Comparison of ENCODE assay signal across 9 mouse cellular contexts in genomic region chr9:61012771-61013540, GRCm38 (mm10).
DNase-seq lines count a peak whose midpoint lies in the region; ATAC-seq and TF ChIP-seq lines count a peak whose summit lies in the region.
"Had no signal": no experiment of that assay in that cellular context is flagged by ENCODE, and none has a peak within 500 bp of the region (broad histone marks: within the 10 kb centered on the region; RNA-seq: fewer than 3 reads in every experiment).

No protein-coding gene starts in this region.

- DNase-seq in urinary bladder, postnatal 25 days (ENCODE audit: low spot score) = peak; percentile 53
- DNase-seq in urinary bladder, postnatal 4 days (ENCODE audit: low spot score in 2 of 2) = no peak
- DNase-seq in cerebellum, adult 18-20 months = peak; percentile 9 to 21
- peak; percentile 42 to 59 for DNase-seq in gastrocnemius, postnatal 4 days (ENCODE audit: low spot score in 2 of 2)
- peak; percentile 73 to 81 for DNase-seq in left cerebral cortex, adult 2 months (ENCODE audit: extremely low spot score in 1 of 2, low spot score in 2 of 2)

- no peaks in the 10 kb centered on the region for H3K27me3 ChIP-seq in stomach, embryonic 15.5 days (replicated peaks)

- H3K9me3 ChIP-seq in stomach, embryonic 15.5 days = no peaks in the 10 kb centered on the region

- WGBS in stomach, embryonic 15.5 days = 55% methylated on average over 19 of the region's 19 CpGs

- no peak overlapping the region for H3K9ac ChIP-seq in stomach, embryonic 15.5 days
- H3K9ac ChIP-seq: heart, embryonic 13.5 days had no signal

- intact Hi-C loops in left cerebral cortex, adult 2 months (cut with DNase I) = no loop called here

- peaks cover 5% of the 10 kb centered on the region; the same call in 1 of the 2 replicates for H3K4me1 ChIP-seq in stomach, embryonic 15.5 days
- H3K4me1 ChIP-seq: heart, embryonic 13.5 days had no signal

- 0 out of 2 replicates have a peak overlapping the region, but pooled peaks have one; percentile 24 for H3K27ac ChIP-seq in left cerebral cortex, adult 2 months
- H3K27ac ChIP-seq in stomach, embryonic 15.5 days = peak overlapping the region; percentile 12
- H3K27ac ChIP-seq: heart, embryonic 13.5 days had no signal

- H3K4me3 ChIP-seq in left cerebral cortex, adult 2 months = no peak overlapping the region
- no peak overlapping the region for H3K4me3 ChIP-seq in stomach, embryonic 15.5 days (replicated peaks)
- H3K4me3 ChIP-seq: heart, embryonic 13.5 days had no signal

- ATAC-seq in megakaryocyte, adult 5-6 weeks (ENCODE audit: poor library complexity, severe bottlenecking) = peak; percentile 81
- ATAC-seq in stomach, embryonic 15.5 days (ENCODE audit: insufficient read depth, low FRiP score, low read depth) = peak; percentile 47; the same call in 1 of the 2 replicates
- ATAC-seq in erythroid progenitor cell, adult 5-6 weeks (replicated peaks; ENCODE audit: low FRiP score, poor library complexity, severe bottlenecking) = no peak

- H3K4me2 ChIP-seq in stomach, embryonic 15.5 days = no peak overlapping the region
- H3K4me2 ChIP-seq: heart, embryonic 13.5 days had no signal

- TF ChIP-seq CTCF in left cerebral cortex, adult 2 months (IDR thresholded peaks at IDR 0.05) = peak; percentile 33

- no peaks in the 10 kb centered on the region for H3K36me3 ChIP-seq in stomach, embryonic 15.5 days
- H3K36me3 ChIP-seq: heart, embryonic 13.5 days had no signal

Comparison
In these comparisons a context has a peak if more than half of its experiments do, and no peak if none do; other contexts are left out.
1. DNase-seq: peak in urinary bladder, postnatal 25 days (single experiment), cerebellum, adult 18-20 months (2 of 2), gastrocnemius, postnatal 4 days (2 of 2) and left cerebral cortex, adult 2 months (2 of 2); none in urinary bladder, postnatal 4 days (0 of 2).